Mouse (Mus musculus) megakaryocyte-erythroid progenitor cell, adult 5-6 weeks (primary cell): ENCODE data around the gene Rassf5. TPM values are rescaled to one million over a fixed set of nuclear protein-coding genes. Genes with fewer than 3 reads are reported as not detected.

Experiments used
- ATAC-seq: replicated peaks from 2 replicates; pipeline ENCODE4 v1.8.0; 2016; ENCODE audit warnings: mild to moderate bottlenecking, inconsistent platforms; ENCODE audit not compliant: severe bottlenecking, poor library complexity, low FRiP score, low TSS enrichment
- total RNA-seq, 2 experiments: library from RNA; stranded (forward) in 1 of 2; stranded (reverse) in 1 of 2; fragments of 200-1000, 215-1000 nt in 1 of 2; fragments of >200 nt in 1 of 2; fragmentation: Nextera tagmentation in 1 of 2; gene quantifications; 2 replicates each; pipeline ENCODE4 v1.2.3; 2014 to 2017

Rassf5 gene
- total RNA-seq, 2 experiments from 2014 or later, result 20.0 to 28.0 TPM

DNA sequence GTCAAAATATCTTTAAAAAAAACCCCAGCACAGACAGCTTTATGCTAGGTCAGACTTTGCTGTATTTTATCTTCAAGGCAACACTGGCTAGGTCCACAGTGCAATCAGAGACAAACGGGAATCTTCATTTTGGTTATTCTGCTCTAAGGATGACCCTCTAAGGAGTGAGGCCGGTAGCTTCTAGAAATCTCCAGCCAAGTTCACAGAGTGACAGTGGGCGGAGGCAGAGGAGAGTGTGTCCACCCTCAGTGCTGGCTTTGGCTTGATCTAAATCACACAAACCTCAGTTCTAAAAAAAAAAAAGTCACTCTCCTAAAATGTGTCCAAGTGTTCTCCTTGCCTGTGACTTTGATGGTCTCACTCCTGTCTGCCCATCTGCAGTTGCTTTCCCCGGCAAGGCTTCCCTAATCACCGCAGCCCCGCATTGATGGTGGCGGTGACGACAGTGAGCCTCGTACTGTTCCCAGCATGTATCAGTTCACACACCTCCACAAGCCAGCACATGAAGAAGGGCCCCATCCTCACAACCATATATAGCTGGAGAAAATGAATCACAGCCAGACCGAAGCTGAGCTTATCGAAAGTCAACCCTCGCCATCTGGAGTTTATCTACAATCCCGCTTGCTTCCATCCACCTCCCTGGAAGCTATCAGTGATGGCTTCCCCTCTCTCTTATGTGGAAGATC is 59.1 kb downstream of the Rassf5 start:
- no peak for ATAC-seq

DNA sequence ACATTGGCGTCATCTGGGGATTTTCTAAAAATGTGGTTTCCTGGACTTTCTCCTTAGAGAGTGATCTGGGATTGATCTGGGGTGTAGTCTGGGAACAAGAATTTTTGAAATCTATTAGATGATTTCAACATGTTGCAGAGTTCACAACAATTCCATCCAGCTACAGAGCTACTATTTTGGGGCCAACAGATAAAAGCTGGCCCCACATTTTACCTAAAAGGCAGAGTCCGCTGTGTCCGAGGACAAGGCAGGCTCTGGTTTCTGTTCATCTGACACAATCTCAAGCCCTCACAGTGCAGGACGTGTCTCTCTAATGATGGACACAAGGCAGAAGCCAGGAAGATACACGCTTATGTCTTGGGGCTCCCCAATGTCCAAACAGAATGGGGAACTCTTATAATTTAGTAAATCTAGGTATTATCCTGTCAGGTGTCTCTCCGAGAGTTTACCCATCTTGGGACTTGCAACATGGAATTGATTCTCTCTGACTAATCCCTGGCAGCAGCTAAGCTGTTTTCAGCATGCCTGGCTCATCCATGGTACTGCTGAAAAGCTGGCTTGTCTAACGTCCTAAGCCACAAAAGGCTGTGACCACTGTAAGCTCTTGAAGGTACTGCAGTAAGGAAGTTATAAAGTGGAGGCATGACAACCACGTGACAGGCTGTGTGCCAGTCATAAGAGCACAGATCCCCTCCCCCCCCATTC is 60.0 kb downstream of the Rassf5 start:
- ATAC-seq, result no peak

DNA sequence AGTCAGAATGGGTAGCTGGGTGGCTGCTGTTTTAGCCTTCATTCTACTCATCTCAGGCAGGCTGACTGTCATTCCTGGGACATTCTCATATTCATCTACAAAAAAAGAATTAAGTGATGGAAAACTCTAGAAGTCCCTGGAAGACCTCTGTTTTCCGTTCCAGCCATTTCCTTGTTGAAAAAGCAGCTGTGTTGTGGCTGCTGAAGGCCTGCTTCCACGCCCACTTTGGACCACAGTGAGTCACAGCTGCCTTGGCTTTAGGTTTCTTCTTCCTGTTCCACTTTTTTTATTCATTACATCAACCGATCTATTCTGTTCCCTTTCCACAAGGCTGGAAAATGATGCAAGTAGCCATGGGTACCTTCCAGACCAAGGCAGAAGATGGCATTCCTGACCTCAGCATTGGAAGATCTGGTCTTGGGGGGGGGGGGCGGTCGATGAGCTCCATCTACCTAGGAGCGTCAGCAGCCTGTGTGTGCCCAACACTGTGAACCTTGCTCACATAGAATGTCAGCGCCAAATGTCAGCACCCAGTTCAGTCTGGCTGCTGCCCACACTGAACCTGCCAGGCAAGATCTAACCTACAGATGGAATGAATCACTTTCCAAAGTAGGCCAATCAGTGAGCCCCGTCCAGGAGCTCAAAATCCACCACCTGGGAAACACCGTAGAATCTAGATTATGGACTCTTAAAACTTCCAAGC is 60.7 kb downstream of the Rassf5 start:
- ATAC-seq, result no peak

DNA sequence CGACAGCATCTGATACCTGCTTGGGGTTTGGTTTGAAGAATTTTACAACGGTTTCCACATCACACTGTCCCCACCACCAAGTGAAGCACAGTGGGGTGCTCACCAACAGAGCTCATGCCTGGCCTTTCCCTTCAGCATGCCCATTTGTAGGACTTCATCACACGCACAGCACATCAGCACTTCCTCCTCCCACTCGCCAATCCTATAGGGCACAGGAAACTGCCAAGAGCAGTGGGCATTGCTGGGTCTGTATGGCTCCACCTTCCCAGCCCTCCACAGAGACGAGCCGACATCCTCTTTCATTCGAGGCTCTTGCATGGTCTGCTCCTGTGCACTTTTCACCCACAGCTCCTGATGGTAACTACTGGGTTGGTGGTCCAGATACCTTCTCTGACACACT is 61.9 kb downstream of the Rassf5 start:
- ATAC-seq, result no peak

DNA sequence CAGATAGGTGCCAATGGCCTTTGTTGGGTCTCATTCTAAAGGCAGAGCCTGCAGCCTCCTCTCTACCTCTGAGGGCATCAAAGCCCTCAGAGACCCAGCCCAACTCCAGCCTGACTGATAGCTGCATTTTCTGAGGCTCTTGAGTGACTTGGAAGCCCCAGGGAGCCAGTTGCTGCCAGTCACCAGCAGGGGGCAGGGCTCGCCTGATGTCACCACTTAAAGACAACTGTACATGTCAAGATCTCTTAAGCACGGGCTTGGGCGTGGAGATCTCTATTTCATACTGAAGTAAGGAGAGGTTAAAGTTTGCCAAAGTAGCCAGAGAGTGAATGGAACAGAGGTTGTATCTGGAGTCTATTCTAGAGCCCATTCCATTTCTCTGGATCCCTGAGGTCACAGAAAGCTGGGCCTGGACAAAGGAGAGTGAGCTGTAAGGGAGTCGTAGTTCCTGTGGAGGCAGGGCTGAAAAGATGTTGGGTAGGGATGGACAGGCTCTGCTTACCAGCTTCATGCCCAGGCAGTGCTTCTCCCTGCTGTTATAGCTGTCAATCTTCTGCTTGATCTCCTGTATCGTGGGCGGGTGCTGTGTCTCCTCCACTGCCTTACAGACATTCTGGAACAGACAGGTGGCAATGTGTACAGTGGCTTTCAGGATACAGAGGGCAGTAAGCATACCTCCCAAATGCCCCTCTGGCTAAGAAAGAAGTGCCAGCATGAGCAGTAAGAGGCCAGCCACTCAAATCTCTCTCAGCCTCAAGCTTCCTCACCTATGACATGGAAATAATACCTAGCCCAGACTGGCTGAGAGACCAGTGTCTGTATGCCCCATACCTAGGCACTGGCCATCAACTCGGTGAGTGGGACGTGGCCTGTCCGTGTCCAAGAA is 63.2 kb downstream of the Rassf5 start:
- ATAC-seq, result peak; percentile 87

DNA sequence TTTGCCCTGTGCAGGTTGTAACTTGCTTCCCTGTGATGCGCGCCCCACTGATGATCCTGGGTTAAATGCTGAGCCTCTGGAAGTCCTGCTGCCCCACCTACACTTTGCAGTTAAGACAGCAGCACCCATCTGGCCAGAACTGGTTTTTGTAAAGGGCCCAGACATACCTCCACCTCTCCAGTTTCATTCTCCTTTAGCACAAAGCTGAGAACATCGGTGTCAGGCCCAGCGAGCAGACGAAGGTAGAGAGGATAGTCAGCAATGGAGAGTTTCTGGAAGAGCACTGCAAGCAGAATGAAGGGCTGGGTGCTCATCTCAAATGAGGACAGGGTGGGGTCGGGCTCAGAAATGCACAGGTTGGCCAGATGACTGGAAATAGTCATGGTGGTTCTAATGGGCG is 64.7 kb downstream of the Rassf5 start:
- ATAC-seq, result no peak

DNA sequence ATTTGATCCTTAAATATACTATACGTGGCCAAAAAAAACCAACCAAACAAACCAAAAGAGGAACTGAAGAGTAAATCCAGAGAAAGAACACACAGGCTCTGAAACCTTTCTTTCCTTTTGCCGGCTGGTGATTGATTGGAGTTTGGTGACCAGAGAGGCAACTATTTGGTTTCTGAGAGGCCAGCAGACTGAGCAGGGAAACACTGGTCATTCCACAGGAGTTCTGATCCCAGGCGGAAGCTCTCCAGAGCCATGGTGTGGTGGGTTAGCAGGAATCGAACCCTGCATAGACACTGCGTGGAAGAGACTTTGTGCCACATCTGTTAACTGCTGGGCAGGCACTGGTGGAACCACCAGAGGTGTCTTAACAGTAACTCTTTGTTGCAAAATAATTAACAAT is 67.0 kb downstream of the Rassf5 start:
- no peak for ATAC-seq

DNA sequence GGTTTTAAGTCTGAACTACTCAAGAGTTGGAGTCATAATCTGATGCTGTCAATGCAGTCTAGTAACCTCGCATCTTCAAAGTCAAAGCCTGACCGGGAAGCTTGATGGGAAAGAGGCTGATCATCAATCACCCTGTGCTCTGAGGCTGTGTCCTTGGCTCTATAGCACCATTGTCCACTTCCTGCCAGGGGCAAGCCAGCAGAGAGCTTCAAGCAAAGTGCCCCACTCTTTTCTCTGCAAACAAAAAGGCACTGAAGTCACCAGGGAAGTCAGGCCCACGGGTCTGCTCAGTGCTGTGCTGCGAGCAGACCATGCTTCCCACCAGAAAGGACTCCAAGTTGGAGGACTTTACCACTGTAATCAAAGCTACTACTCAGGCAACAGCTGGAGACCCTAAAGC is 67.8 kb downstream of the Rassf5 start:
- no peak for ATAC-seq

DNA sequence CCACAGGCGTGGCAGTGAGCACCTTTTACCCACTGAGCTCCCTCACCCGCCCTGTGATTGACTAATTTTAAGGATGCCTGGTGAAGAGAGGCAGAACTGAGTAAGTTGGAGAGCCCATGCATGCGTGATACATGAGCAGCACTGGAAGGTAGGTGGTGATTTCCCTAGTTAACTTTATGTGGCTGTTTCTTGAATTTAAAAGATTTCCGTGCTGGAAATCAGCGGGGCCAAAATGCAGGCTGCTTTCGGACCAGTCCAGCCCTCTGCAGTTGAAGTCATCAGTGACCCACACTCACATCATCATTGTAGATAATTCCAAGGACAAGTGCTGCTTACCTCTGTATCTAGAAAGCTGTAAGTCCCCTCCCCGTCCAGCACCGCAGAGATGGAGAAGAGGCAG is 69.2 kb downstream of the Rassf5 start:
- ATAC-seq, result no peak

DNA sequence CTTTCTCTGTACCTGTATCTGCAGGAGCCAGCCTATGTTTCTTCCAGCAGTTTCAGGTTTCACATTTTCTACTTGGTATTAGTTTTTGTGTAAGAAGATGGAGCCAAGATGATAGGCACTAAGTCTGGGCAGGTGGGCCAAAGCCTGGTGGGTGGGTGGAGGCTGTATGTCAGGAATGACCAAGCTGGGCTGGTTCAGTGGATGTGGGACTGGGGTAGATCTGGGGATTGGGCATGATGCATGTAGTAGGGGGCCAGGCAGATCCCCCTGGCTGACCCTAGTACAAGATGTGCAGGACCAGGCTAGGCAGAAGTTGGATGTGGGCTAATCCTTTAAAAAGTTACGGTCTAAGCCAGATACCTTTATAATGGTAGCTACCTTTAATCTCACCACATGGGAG is 69.9 kb downstream of the Rassf5 start:
- no peak for ATAC-seq

DNA sequence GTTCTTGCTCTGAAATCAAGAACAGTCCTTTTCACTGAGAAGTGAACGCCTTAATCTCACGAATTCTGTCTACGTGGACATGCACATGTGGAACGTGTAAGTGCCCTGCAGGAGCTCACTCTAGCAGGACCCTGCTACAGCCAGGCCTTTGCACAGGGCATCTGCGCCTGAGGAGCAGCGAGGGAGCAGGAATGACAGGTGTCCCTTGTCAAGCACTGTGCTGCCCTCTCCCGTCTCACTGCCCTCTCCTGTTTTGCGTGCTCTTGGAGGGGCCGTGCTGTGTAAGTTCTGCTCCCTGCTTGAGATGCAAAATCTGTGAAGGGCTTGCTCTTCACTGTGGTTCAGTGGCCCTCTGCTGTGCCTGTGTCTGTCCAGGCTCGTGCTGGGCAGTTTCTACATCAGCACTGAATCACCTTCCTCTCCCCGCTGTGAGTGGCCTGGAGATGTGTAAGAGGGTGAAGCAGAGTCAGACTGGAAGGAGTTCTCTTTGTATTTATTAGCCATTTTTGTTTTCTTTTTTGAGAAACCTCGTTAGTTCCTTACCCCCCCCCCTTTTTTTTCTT is 70.7 kb downstream of the Rassf5 start:
- no peak for ATAC-seq

DNA sequence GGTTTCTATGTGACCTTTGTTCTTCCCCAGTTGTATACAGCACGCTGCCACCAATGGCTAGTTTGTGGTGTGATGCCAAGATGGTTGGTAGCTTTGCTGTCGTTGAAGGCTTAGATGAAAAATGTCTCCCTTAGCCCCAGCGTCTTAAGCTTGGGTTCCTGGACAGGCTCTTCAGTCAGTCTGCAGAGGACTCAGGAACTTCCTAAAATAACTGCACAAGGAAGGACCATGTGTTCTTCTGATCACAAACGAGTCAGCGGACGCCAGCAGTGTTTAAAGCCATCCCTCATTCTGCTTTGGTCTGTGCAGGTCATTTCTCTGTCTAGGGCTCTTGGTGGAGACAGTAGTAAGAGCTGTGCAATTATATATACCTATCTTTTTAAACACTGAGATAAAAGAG is 71.2 kb downstream of the Rassf5 start:
- no peak for ATAC-seq

DNA sequence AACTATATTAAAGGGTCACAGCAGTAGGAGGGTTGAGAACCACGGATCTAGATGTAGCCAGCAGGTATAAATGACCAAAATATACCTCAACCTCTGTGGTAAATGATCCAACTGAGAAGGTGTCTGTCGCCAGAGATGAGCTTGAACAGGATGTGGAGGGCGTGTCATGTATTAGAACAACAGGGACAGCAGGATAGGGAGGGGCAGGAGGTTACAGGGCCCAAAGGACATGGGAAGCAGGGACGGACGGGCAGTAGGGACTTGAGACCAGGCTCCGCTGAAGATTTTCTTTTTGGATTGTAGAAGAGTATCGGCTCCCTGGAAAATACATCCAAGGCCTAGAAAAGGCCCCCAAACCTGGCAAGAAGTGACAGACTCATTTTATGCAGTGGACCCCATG is 72.1 kb downstream of the Rassf5 start:
- ATAC-seq, result no peak

DNA sequence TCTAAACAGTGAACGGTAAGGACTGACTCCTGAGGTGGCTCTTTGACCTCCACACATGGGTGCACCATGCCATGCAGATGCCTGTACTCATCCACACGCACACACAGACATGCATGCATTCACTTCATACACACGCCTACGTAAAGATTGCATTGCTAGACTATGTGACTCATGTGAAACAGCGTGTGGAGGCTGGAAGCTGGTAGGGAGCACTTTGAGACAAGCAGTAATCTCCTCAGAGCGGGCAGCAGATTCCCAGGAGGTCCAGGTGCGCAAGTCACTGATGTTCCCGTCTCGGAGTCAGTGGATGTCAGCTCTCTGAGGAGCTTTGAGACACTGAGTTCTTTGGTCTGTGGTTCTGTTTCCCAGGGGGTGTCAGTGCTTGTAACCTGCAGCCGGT is 77.4 kb downstream of the Rassf5 start:
- ATAC-seq, result no peak

DNA sequence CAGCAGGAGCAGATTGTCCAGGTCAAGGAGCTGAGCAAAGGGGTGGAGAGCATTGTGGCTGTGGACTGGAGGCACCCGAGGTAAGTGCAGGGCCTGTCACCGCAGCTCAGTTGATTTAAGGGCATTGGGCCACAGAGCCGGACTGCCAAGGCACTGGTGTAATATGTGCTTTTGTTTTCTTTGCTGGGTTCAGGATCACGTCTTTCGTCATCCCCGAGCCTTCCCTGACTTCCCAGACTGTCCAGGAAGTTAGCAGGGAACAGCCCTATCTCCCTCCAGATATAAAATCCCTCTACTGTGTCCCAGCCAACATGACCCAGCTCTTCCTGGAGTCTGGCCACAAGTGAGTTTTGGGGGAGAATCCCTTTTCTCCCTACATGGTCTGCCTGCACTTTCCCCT is 80.6 kb downstream of the Rassf5 start:
- ATAC-seq, result no peak

DNA sequence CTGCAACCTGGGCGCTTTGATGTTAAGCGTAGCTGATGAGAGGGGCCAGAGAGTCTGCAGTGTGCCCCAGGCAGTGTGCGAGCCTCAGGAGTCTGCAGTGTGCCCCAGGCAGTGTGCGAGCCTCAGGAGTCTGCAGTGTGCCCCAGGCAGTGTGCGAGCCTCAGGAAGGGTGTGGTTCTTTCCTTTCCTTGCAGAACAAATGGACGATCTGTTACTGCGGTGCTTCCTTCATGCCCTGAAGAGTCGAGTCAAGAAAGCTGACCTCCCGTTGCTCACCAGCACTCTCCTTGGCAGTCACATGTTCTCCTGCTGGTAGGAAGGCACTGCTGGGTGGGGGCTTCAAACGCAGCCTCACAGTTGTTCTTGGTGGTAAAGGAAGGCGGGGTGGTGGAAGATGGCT is 84.0 kb downstream of the Rassf5 start:
- peak; percentile 40 for ATAC-seq

DNA sequence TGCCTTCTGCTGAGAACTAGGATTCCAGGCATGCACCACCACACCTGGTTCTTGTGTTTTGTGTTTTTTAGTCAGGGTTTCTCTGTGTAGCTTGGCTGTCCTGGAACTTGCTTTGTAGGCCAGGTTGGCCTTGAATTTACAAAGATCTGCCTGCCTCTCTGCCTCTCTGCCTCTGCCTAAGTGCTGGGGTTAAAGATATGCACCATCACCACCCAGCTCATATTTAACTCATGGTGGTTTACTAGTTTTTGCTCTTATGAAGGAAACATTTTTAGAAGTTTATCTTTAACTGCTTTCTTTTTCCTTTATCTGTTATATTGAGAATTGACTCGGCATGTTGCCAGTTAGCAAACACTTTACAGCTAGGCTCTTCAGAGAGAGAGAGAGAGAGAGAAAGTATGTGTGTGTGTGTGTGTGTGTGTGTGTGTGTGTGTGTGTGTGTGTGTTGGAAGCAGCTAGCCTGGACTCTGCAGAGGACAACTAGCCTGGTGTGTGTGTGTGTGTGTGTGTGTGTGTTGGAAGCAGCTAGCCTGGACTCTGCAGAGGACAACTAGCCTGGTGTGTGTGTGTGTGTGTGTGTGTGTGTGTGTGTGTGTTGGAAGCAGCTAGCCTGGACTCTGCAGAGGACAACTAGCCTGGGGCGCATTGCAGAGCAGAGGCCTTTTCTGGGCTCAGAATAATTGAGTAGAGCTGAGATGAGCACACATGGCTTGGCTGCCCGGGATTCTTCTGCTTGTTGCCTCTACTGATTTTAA is 85.3 kb downstream of the Rassf5 start:
- ATAC-seq, result peak; percentile 71

DNA sequence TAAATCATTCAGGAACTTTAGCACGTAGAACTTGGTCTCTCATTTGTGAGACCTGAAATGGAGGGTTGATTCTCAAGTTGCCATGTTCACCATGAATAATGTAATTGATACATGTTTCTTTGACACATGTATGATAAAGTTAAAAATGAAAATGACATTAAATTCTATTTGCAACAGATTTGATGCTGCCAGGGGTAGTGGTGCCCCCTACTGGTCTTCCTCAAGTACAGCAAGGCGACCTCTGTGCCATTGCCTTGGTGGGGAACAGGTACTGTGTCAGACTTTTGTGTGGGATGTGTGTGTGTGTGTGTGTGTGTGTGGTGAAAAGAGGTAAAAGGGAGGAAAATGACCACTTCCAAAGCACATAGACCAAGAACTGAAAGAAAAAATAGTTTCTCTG is 89.6 kb downstream of the Rassf5 start:
- ATAC-seq, result no peak
